Mouse (Mus musculus) liver, embryonic 12.5 days (tissue): ENCODE data around the gene Vmp1. TPM values are rescaled to one million over a fixed set of nuclear protein-coding genes. Genes with fewer than 3 reads are reported as not detected.
A peak's percentile ranks its signal among the peaks of the same experiment; 100 is the strongest.

ENCODE experiments used
- ATAC-seq: fragments of 200-750 bp; cut with Nextera tagmentation; 2 replicates; pipeline ENCODE4 v1.8.0; 2017; ENCODE audit warnings: moderate number of reproducible peaks, mild to moderate bottlenecking, moderate library complexity
- H3K27ac ChIP-seq: fragments of 300-500 bp; sonication (generic); 2 replicates; pipeline ENCODE4 v1.5.1; 2016; ENCODE audit warnings: mild to moderate bottlenecking
- H3K27me3 ChIP-seq: fragments of 300-500 bp; sonication (generic); replicated peaks from 2 replicates; pipeline ENCODE4 v1.6.1; 2016; ENCODE audit warnings: mild to moderate bottlenecking, moderate library complexity
- H3K36me3 ChIP-seq: fragments of 300-500 bp; sonication (generic); 2 replicates; pipeline ENCODE4 v1.6.1; 2016; ENCODE audit warnings: mild to moderate bottlenecking, moderate library complexity
- H3K4me1 ChIP-seq: fragments of 300-500 bp; sonication (generic); 2 replicates; pipeline ENCODE4 v1.6.1; 2016
- H3K4me2 ChIP-seq: fragments of 300-500 bp; sonication (generic); 2 replicates; pipeline ENCODE4 v1.6.1; 2016; ENCODE audit warnings: mild to moderate bottlenecking, moderate library complexity
- H3K4me3 ChIP-seq: fragments of 300-500 bp; sonication (generic); 2 replicates; pipeline ENCODE4 v1.5.1; 2016; ENCODE audit warnings: mild to moderate bottlenecking, moderate library complexity
- H3K9ac ChIP-seq: fragments of 300-500 bp; sonication (generic); 2 replicates; pipeline ENCODE4 v1.6.1; 2016; ENCODE audit warnings: mild to moderate bottlenecking, moderate library complexity
- H3K9me3 ChIP-seq: fragments of 300-500 bp; sonication (generic); replicated peaks from 2 replicates; pipeline ENCODE4 v1.6.1; 2016; ENCODE audit warnings: mild to moderate bottlenecking, moderate library complexity
- WGBS: fragments of 180-500 bp; shearing (Covaris S2); methylation state at CpG from one replicate; pipeline ENCODE4 v1.1.7; 2016; ENCODE audit not compliant: insufficient replicate concordance; 5-methylcytosine and 5-hydroxymethylcytosine counted together
- polyA plus RNA-seq: library from polyadenylated mRNA; unstranded; fragments of >200 nt; fragmentation: Nextera tagmentation; extraction: Ambion mirVana; gene quantifications from 2 replicates; pipeline ENCODE4 v1.2.1, GENCODE M21; 2016

Vmp1 gene
- polyA plus RNA-seq, 1 experiment from 2014 or later = 110 TPM

DNA sequence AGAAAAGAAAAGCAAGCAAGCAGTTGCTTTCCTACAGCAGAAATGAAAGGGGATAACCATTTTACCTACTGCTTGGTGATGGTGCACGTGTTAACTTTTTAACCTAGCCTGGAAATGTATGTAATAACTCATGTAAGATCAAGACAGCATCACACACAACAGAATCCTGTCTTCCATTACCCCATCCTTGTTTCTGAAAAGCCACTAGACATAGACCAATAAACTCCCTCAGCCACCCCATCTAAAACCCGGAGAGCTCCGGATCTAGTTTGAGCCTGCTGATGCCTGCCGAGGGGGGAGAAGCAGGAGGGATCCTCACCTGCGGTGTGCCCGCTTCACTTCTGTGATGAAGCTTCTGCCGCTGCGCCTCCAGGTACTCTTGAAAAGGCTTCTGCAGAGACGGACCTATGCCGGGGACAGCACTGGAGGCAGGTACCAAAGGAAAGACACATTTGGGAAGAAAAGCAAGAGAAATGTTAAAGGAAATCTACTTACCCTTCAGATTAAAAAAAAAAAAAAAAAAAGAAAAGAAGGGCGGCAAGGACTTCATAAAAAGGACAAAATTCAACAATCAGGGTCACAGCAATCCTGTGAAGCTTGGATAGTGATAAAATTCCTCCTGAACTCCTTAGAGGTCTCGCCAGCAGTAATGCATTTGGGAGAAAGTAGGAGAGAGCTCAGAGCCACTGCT is 97.3 kb downstream of the Vmp1 start:
- Histone ChIP-seq H3K4me2 (peak overlapping the region; percentile 66), H3K27me3 (no peaks in the 10 kb centered on the region), H3K9ac (peak overlapping the region; percentile 73), H3K4me3 (peak overlapping the region; percentile 56), H3K27ac (peak overlapping the region; percentile 86), H3K4me1 (peaks cover 77% of the 10 kb centered on the region), H3K36me3 (peaks cover 28% of the 10 kb centered on the region), H3K9me3 (no peaks in the 10 kb centered on the region)
- WGBS = 5% methylated on average over 12 of the region's 12 CpGs
- no peak for ATAC-seq

DNA sequence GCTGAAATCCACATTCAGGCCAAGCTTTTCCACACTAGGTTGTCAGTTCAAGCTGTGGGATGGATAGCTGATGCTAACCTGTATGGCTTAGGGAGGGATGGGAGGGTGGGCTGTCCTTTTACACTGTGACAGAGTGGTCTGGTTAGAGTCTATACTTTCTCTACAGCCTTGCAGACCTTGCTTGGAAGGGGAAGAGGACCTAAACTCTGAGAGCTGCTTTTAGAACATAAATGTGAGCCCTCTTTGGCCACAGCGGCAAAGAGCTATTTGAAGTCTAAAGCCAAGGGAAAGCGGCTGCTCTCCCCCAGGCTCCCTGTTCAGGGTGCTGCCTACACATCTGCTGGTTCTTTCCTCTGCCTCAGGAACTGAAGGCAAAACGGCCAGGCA is 98.0 kb downstream of the Vmp1 start:
- no peaks in the 10 kb centered on the region for H3K27me3 ChIP-seq
- H3K9me3 ChIP-seq = no peaks in the 10 kb centered on the region
- H3K4me1 ChIP-seq = peaks cover 84% of the 10 kb centered on the region
- 22% methylated on average over 3 of the region's 3 CpGs for WGBS
- peak overlapping the region; percentile 73 for H3K9ac ChIP-seq
- peak overlapping the region; percentile 57 for H3K27ac ChIP-seq
- peaks cover 28% of the 10 kb centered on the region for H3K36me3 ChIP-seq
- H3K4me3 ChIP-seq = peak overlapping the region; percentile 56
- no peak for ATAC-seq
- H3K4me2 ChIP-seq = peak overlapping the region; percentile 66

- Histone ChIP-seq H3K4me2 (peak overlapping the region; percentile 66), H3K9ac (peak overlapping the region; percentile 73), H3K27ac (peak overlapping the region; percentile 57), H3K27me3 (no peaks in the 10 kb centered on the region), H3K36me3 (peaks cover 28% of the 10 kb centered on the region), H3K9me3 (no peaks in the 10 kb centered on the region), H3K4me1 (peaks cover 89% of the 10 kb centered on the region), H3K4me3 (peak overlapping the region; percentile 56)
- ATAC-seq = no peak
- WGBS = 45% methylated on average over 7 of the region's 7 CpGs
Measured at GRCm38 (mm10) chr11:86584898-86585597, 98.6 kb downstream of the Vmp1 start.

GRCm38 (mm10) chr11:86583990-86584897 is 99.4 kb downstream of the Vmp1 start:
- no peaks in the 10 kb centered on the region for H3K9me3 ChIP-seq
- peaks cover 28% of the 10 kb centered on the region for H3K36me3 ChIP-seq
- H3K4me3 ChIP-seq = peak overlapping the region; percentile 56
- peak overlapping the region; percentile 11 for H3K27ac ChIP-seq
- peak overlapping the region; percentile 66 for H3K4me2 ChIP-seq
- no peak for ATAC-seq
- H3K4me1 ChIP-seq = peaks cover 93% of the 10 kb centered on the region
- H3K9ac ChIP-seq = 0 out of 2 replicates have a peak overlapping the region, but pooled peaks have one; percentile 3
- WGBS = 50% methylated on average over 14 of the region's 14 CpGs
- H3K27me3 ChIP-seq = no peaks in the 10 kb centered on the region

DNA sequence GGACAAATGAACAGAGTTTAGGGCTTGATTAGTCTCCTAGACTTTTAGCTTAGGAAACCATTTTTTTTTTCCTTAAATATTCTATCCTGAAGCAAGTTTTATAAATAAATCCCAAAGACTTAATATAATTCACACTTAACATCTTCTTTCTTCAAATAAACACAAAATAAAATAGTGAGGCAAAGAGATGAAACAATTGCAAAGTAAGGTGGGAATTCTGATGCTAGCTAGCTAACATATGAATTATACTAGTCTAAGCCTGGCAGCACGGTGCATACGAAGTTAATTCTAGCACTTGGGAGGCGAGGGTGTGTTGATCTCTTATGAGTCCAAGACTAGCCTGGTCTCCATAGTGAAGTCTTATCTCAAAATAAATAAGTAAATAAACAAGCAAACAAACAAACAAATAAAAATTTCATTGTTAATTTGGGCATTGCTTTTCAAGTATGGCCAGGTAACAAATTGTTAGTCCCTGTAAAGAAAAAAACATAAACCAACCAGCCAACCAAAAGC is 100.3 kb downstream of the Vmp1 start:
- Histone ChIP-seq H3K4me1 (peaks cover 96% of the 10 kb centered on the region), H3K4me3 (no peak overlapping the region), H3K27ac (0 out of 2 replicates have a peak overlapping the region, but pooled peaks have one; percentile 28), H3K36me3 (peaks cover 24% of the 10 kb centered on the region), H3K9ac (no peak overlapping the region), H3K27me3 (no peaks in the 10 kb centered on the region), H3K4me2 (no peak overlapping the region), H3K9me3 (no peaks in the 10 kb centered on the region)
- no peak for ATAC-seq
- 71% methylated on average over 3 of the region's 3 CpGs for WGBS

DNA sequence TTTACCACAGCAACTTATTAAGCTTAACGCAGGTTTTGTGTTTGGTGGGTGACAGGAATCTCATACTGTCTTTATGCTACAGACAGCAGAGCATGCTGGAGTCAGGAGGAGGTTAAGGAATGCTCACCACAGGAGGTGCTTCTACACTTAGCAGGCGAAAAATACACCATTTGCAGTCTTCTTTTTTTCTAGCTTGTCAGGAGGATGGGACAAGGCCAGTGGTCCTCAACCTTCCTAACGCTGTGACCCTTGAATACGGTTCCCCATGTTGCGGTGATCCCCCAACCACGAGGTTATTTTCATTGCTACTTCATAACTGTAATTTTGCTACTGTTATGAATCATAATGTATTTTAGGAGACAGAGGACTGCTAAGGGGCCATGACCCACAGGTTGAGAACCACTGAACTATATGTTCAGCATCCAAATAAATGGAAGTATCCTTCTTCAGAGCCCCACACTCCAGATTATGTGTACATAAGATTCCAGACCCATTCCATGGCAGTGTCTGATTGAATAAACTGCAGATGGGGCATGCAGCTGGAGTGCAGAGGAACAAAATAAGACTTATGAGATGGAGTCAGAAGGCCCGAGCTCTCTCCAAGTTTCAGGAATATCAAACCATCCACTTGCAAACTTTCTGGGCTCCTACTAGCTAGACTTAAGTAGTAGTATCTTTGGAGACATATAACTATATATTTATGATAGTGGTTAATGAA is 100.9 kb downstream of the Vmp1 start:
- Histone ChIP-seq H3K36me3 (peaks cover 24% of the 10 kb centered on the region), H3K4me2 (peak overlapping the region; percentile 72; the same call in 1 of the 2 replicates), H3K4me1 (peaks cover 94% of the 10 kb centered on the region), H3K4me3 (no peak overlapping the region), H3K27ac (peak overlapping the region; percentile 49), H3K9ac (no peak overlapping the region), H3K9me3 (no peaks in the 10 kb centered on the region), H3K27me3 (no peaks in the 10 kb centered on the region)
- no peak for ATAC-seq
- WGBS = 78% methylated on average over 7 of the region's 7 CpGs

GRCm38 (mm10) chr11:86581943-86582542 is 101.6 kb downstream of the Vmp1 start:
- peak overlapping the region; percentile 72 for H3K9ac ChIP-seq
- ATAC-seq = no peak
- WGBS = 71% methylated on average over 12 of the region's 12 CpGs
- H3K4me3 ChIP-seq = peak overlapping the region; percentile 52; the same call in 1 of the 2 replicates
- no peaks in the 10 kb centered on the region for H3K27me3 ChIP-seq
- H3K4me2 ChIP-seq = peak overlapping the region; percentile 72
- H3K9me3 ChIP-seq = no peaks in the 10 kb centered on the region
- peaks cover 94% of the 10 kb centered on the region for H3K4me1 ChIP-seq
- H3K27ac ChIP-seq = peak overlapping the region; percentile 78
- peaks cover 24% of the 10 kb centered on the region for H3K36me3 ChIP-seq

DNA sequence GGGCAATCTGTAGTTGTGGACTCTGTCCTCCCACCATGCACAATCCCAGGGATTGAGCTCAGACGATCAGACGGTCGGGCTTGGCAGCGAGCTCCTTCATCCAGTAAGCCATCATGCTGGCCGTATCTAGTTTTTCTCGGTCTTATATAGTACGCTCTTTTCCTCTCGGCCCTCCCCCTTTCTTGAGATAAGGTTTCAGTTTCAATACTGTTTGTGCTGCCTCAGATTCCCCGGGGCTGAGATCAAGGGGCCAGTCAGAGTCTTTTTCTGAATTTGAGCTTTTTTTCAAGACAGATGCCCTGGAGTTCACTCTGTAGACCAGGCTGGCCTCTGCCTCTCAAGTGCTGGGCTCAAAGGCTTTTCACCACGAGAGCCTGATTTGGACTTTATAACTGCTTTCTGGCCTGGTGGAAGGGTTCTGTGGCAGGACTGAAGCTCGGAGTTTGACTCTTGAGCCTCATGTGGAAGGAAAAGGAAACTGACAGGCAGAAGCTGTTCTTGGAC is 102.3 kb downstream of the Vmp1 start:
- Histone ChIP-seq H3K9ac (peak overlapping the region; percentile 72), H3K9me3 (no peaks in the 10 kb centered on the region), H3K27me3 (no peaks in the 10 kb centered on the region), H3K36me3 (peaks cover 24% of the 10 kb centered on the region), H3K27ac (peak overlapping the region; percentile 78), H3K4me3 (peak overlapping the region; percentile 52), H3K4me2 (peak overlapping the region; percentile 72), H3K4me1 (peaks cover 89% of the 10 kb centered on the region)
- ATAC-seq = peak; percentile 69
- 4% methylated on average over 11 of the region's 11 CpGs for WGBS

- no peak for ATAC-seq
Measured at GRCm38 (mm10) chr11:86580319-86581113, 103.1 kb downstream of the Vmp1 start.

DNA sequence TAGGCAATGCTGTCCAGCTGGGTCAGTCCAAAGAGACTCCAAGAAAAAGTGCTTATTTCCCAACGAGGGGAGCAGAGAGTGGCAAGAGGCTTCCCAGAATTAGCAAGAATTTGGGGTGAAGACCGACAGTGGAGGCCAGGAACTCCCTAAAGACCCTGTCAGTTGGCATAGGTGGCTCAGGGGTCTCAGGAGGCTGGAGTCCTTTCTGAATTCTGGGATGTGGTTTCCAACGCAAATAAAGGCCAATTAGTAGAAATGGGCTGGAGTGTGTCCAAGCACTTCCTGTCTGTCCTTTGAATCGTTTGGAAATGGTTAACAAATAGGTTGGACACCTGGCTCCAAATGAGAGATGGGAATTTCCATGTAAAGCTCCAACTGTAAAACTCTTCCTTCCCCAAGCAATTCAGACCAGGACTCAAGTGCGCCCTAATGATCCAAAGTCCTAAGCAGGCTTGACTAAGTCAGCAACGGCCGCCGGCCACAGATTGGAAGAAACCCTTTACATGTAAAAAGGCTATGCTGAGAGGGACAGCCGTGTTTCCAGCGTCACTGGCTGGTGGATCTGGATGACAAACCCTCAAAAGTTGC is 103.8 kb downstream of the Vmp1 start:
- Histone ChIP-seq H3K9ac (no peak overlapping the region), H3K9me3 (no peaks in the 10 kb centered on the region), H3K36me3 (peaks cover 17% of the 10 kb centered on the region), H3K27ac (peak overlapping the region; percentile 46), H3K4me3 (no peak overlapping the region), H3K27me3 (no peaks in the 10 kb centered on the region), H3K4me2 (no peak overlapping the region), H3K4me1 (peaks cover 90% of the 10 kb centered on the region)
- no peak for ATAC-seq
- WGBS = 74% methylated on average over 10 of the region's 10 CpGs

More at GRCm38 (mm10) chr11:86580319-86581113, 103.1 kb downstream of the Vmp1 start:
- H3K4me3 ChIP-seq = peak overlapping the region; percentile 52
- peak overlapping the region; percentile 72 for H3K4me2 ChIP-seq
- H3K9ac ChIP-seq = peak overlapping the region; percentile 72
- no peaks in the 10 kb centered on the region for H3K9me3 ChIP-seq
- WGBS = 77% methylated on average over 9 of the region's 9 CpGs
- peaks cover 90% of the 10 kb centered on the region for H3K4me1 ChIP-seq
- H3K27ac ChIP-seq = peak overlapping the region; percentile 78
- no peaks in the 10 kb centered on the region for H3K27me3 ChIP-seq
- H3K36me3 ChIP-seq = peaks cover 23% of the 10 kb centered on the region
